Mouse (Mus musculus) hindbrain, embryonic 12.5 days (tissue): Measurements from ENCODE around the gene Tsga13. TPM values are rescaled to one million over a fixed set of nuclear protein-coding genes. Genes with fewer than 3 reads are reported as not detected.

Experiments used
- ATAC-seq: fragments of 200-750 bp; cut with Nextera tagmentation; 2 replicates; pipeline ENCODE4 v1.8.0; 2017; ENCODE audit warnings: moderate TSS enrichment; ENCODE audit not compliant: low FRiP score
- H3K27ac ChIP-seq: fragments of 300-500 bp; sonication (generic); 2 replicates; pipeline ENCODE4 v1.5.1; 2016; ENCODE audit warnings: mild to moderate bottlenecking
- H3K27me3 ChIP-seq: fragments of 300-500 bp; sonication (generic); 2 replicates; pipeline ENCODE4 v1.6.1; 2016; ENCODE audit warnings: mild to moderate bottlenecking
- H3K36me3 ChIP-seq: fragments of 300-500 bp; sonication (generic); 2 replicates; pipeline ENCODE4 v1.6.1; 2016; ENCODE audit warnings: mild to moderate bottlenecking
- H3K4me1 ChIP-seq: fragments of 300-500 bp; sonication (generic); 2 replicates; pipeline ENCODE4 v1.6.1; 2016
- H3K4me2 ChIP-seq: fragments of 300-500 bp; sonication (generic); replicated peaks from 2 replicates; pipeline ENCODE4 v1.6.1; 2016; ENCODE audit warnings: mild to moderate bottlenecking
- H3K4me3 ChIP-seq: fragments of 300-500 bp; sonication (generic); 2 replicates; pipeline ENCODE4 v1.5.1; 2016; ENCODE audit warnings: mild to moderate bottlenecking
- H3K9ac ChIP-seq: fragments of 300-500 bp; sonication (generic); 2 replicates; pipeline ENCODE4 v1.6.1; 2016; ENCODE audit warnings: mild to moderate bottlenecking, moderate library complexity
- H3K9me3 ChIP-seq: fragments of 300-500 bp; sonication (generic); replicated peaks from 2 replicates; pipeline ENCODE4 v1.6.1; 2016; ENCODE audit warnings: mild to moderate bottlenecking
- WGBS: fragments of 180-500 bp; shearing (Covaris S2); methylation state at CpG from one replicate; pipeline ENCODE4 v1.1.7; 2016; 5-methylcytosine and 5-hydroxymethylcytosine counted together
- polyA plus RNA-seq: library from polyadenylated mRNA; unstranded; fragments of >200 nt; fragmentation: Nextera tagmentation; extraction: Ambion mirVana; gene quantifications from 2 replicates; pipeline ENCODE4 v1.2.1, GENCODE M21; 2016

The Tsga13 gene
- 0.25 TPM in 1 of 2 replicates, not detected in the other for polyA plus RNA-seq

- ATAC-seq = no peak
- Histone ChIP-seq H3K4me2 (no peak within 1 kb of the TSS), H3K27me3 (no peaks in the 10 kb centered on the region), H3K9me3 (no peaks in the 10 kb centered on the region), H3K4me3 (no peak within 1 kb of the TSS), H3K9ac (no peak within 1 kb of the TSS), H3K36me3 (no peaks in the 10 kb centered on the region), H3K4me1 (no peaks in the 10 kb centered on the region), H3K27ac (no peak within 1 kb of the TSS)
- 88% methylated on average over 2 of the region's 2 CpGs for WGBS
Measured at GRCm38 (mm10) chr6:30915473-30915872, at the start of gene Tsga13. TSS of gene Tsga13 (minus strand) at chr6:30915573.

- Histone ChIP-seq H3K9ac (peak within 1 kb of the TSS; percentile 47), H3K4me2 (peak within 1 kb of the TSS; percentile 70), H3K27ac (no peak within 1 kb of the TSS), H3K4me3 (peak within 1 kb of the TSS; percentile 45), H3K4me1 (peaks cover 6% of the 10 kb centered on the region; the same call in 1 of the 2 replicates), H3K36me3 (peaks cover 6% of the 10 kb centered on the region), H3K27me3 (peaks cover 70% of the 10 kb centered on the region), H3K9me3 (peaks cover 35% of the 10 kb centered on the region)
- no peak for ATAC-seq
- WGBS = under 1% methylated on average over 61 of the region's 75 CpGs
Measured at GRCm38 (mm10) chr6:30958736-30959540, 43.6 kb upstream of the Tsga13 start, which contains the start of gene Klf14. TSS of gene Klf14 (minus strand) at chr6:30959078.

DNA sequence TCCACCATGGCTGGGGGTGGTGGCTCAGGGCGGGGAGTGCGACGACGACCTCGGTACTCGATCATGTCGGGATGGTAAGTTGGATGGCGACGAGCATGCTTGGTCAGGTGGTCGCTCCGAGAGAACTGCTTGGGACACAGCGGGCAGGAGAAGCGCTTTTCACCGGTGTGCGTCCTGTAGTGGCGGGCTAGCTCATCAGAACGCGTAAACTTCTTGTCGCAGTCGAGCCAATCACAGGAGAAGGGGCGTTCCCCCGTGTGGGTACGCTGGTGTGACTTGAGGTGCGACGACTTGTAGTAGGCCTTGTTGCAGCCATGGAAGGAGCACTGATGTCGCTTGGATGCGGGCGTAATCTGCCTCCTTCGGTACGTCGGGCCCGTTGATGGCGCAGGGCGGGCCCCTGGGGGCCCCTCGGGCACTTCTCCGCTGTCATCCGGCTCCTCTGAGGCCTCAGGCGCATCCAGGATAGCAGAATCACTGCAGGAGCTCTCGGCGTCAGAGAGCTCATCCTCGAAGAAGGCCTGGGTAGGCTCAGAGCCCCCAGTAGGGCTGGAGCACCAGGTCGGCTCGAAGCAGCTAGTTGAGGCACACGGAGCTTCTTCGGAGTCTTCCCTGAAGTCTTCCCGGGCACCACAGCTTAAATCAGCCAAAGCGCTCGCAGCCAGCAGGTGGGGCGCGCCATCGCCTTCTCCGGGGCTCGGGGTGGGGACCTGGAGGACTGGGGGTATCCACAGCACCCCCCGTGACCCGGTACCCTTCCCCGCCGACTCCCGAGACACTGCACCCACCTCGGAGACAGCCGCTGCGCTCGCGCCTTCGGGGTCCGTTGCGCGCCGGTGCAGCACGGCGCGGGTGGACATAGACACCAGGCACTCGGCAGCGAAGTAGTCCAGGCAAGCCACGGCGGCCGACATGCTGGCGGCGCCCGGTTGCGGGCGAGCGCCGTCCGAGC, 42.7 kb upstream of the Tsga13 start:
- Histone ChIP-seq H3K27ac (no peak overlapping the region), H3K36me3 (peaks cover 6% of the 10 kb centered on the region), H3K9me3 (peaks cover 35% of the 10 kb centered on the region), H3K27me3 (peaks cover 64% of the 10 kb centered on the region), H3K4me1 (peaks cover 6% of the 10 kb centered on the region; the same call in 1 of the 2 replicates), H3K4me2 (peak overlapping the region; percentile 70), H3K9ac (peak overlapping the region; percentile 47), H3K4me3 (peak overlapping the region; percentile 45)
- no peak for ATAC-seq
- 3% methylated on average over 77 of the region's 84 CpGs for WGBS

DNA sequence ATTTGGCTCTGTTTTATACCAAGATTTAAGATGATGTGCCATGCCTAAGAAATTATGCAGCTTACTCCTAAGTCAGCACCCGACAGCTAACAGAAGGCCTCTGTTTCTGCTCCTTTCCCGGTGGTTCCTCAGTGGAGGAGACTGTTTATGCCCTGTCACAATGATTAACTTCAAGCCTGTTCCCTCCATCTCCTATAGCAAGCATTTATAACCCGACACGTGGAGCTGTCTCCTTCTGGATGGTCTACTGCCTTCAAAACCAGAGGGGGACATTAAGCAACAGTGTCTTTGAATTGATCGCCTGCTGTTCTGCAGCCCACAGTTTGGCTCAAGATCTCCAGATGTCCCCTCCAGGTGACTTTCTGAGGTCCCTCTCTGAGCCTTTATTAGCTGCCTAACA, 23.9 kb upstream of the Tsga13 start:
- no peaks in the 10 kb centered on the region for H3K27me3 ChIP-seq
- H3K4me2 ChIP-seq = no peak overlapping the region
- no peak overlapping the region for H3K4me3 ChIP-seq
- no peak overlapping the region for H3K9ac ChIP-seq
- 72% methylated on average over 5 of the region's 5 CpGs for WGBS
- no peak overlapping the region for H3K27ac ChIP-seq
- H3K9me3 ChIP-seq = no peaks in the 10 kb centered on the region
- no peaks in the 10 kb centered on the region for H3K36me3 ChIP-seq
- H3K4me1 ChIP-seq = no peaks in the 10 kb centered on the region
- no peak for ATAC-seq

DNA sequence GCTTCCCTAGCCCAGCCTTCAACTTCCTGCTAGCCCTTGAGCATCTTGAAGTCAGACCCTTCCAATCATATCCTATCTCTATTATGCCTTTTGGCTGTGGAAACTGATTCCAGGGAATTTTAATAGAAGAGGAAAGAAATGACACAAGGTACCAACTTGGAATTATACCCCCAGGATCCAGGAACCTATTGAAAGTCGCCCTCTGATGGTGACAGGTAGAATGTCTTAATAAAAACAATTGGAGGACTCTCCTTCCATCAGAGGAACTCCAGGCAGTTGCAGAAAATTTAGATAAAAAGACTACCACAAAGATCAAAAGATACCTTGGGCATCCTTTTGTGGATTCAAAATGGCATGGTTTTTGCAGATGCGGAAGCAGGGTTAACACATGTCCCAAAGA, 7.4 kb upstream of the Tsga13 start:
- WGBS = 43% methylated on average over 2 of the region's 2 CpGs
- Histone ChIP-seq H3K4me1 (no peaks in the 10 kb centered on the region; the same call in 1 of the 2 replicates), H3K9ac (no peak overlapping the region), H3K27ac (no peak overlapping the region), H3K4me3 (no peak overlapping the region), H3K9me3 (no peaks in the 10 kb centered on the region), H3K27me3 (no peaks in the 10 kb centered on the region), H3K4me2 (no peak overlapping the region), H3K36me3 (no peaks in the 10 kb centered on the region)
- ATAC-seq = no peak

- Histone ChIP-seq H3K36me3 (no peaks in the 10 kb centered on the region), H3K4me3 (no peak overlapping the region), H3K9me3 (no peaks in the 10 kb centered on the region), H3K27me3 (no peaks in the 10 kb centered on the region), H3K9ac (no peak overlapping the region), H3K4me2 (no peak overlapping the region; the same call in 1 of the 2 replicates), H3K4me1 (no peaks in the 10 kb centered on the region; the same call in 1 of the 2 replicates), H3K27ac (no peak overlapping the region)
- 65% methylated on average over 10 of the region's 11 CpGs for WGBS
- no peak for ATAC-seq
Measured at GRCm38 (mm10) chr6:30921826-30922225, 6.5 kb upstream of the Tsga13 start.

DNA sequence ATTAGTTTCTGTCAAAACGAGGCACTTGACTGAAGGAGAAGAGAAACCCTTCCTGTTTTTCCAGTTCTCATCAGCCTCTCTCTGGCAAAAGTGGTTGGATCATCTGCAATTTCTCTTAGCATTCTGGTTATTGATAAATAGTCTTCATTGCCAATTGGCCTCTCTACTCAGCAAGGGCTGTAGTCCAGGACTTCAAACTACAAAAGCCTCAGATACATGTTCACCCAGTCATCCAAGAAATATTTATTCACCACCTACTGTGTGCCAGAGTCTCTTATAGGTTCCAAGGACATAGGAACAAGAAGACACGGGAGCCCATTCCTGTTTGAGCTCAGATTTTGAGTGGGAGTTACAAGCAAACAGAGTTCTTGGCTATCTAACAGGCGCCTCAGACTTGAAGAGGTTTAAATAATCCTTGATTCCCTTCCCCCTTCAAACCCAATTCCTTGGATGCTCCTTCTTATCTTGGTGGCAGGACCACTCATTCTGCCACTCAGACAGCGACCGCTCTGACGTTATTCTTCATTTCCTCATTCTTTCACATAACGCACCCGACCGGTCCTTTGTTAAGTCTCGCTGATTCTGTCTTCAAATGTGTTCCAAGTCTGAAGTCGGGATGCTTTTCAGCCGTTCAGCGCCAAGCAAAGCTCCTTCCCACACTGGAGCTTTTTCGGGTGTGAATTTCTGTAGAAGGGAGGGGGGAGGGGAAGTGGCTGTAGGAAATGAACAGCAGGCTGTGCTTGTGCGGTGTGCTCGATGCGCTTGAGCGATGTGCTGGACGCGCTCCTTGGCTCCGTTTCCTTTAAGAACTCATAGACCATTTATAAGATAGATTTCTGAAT, 5.7 kb upstream of the Tsga13 start:
- Histone ChIP-seq H3K27ac (no peak overlapping the region), H3K9ac (0 out of 2 replicates have a peak overlapping the region, but pooled peaks have one; percentile 9), H3K4me1 (no peaks in the 10 kb centered on the region; the same call in 1 of the 2 replicates), H3K9me3 (no peaks in the 10 kb centered on the region), H3K4me2 (peak overlapping the region; percentile 41), H3K36me3 (no peaks in the 10 kb centered on the region), H3K27me3 (no peaks in the 10 kb centered on the region), H3K4me3 (peak overlapping the region; percentile 10)
- WGBS = 45% methylated on average over 21 of the region's 21 CpGs
- ATAC-seq = no peak

- Histone ChIP-seq H3K36me3 (no peaks in the 10 kb centered on the region), H3K27ac (no peak overlapping the region), H3K4me2 (no peak overlapping the region), H3K9me3 (no peaks in the 10 kb centered on the region), H3K9ac (no peak overlapping the region), H3K4me3 (no peak overlapping the region), H3K27me3 (no peaks in the 10 kb centered on the region), H3K4me1 (no peaks in the 10 kb centered on the region)
- no peak for ATAC-seq
- WGBS = 39% methylated on average over 3 of the region's 3 CpGs
Measured at GRCm38 (mm10) chr6:30907970-30908369, 7.4 kb downstream of the Tsga13 start.

GRCm38 (mm10) chr6:30904911-30905310, 10.5 kb downstream of the Tsga13 start:
- Histone ChIP-seq H3K27me3 (no peaks in the 10 kb centered on the region), H3K9ac (no peak overlapping the region), H3K4me3 (no peak overlapping the region), H3K9me3 (no peaks in the 10 kb centered on the region), H3K4me2 (no peak overlapping the region), H3K27ac (no peak overlapping the region), H3K36me3 (no peaks in the 10 kb centered on the region), H3K4me1 (no peaks in the 10 kb centered on the region)
- WGBS = 80% methylated on average over 5 of the region's 5 CpGs
- ATAC-seq = no peak

DNA sequence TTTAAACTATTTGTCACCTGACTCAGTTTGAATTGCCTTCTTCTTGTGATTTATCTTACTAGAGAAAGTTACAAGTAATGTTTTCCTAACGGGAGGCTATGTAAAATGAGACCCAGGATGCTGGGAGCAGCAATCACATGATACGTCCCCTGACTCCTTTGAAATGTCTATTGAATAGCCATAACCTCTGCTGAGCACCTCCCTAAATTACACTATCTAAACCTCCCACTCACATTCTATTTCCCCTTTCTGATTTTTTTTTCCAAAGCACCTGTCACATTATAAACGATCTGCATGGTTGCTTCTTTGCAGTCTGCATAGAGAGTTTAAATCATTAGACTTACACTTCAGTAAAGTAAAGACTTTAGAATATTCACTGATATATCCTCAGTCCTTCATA, 11.3 kb downstream of the Tsga13 start:
- WGBS = 57% methylated on average over 3 of the region's 3 CpGs
- H3K4me3 ChIP-seq = no peak overlapping the region
- no peak for ATAC-seq
- H3K9ac ChIP-seq = no peak overlapping the region
- H3K36me3 ChIP-seq = no peaks in the 10 kb centered on the region
- no peak overlapping the region for H3K4me2 ChIP-seq
- H3K4me1 ChIP-seq = no peaks in the 10 kb centered on the region
- no peak overlapping the region for H3K27ac ChIP-seq
- no peaks in the 10 kb centered on the region for H3K27me3 ChIP-seq
- H3K9me3 ChIP-seq = no peaks in the 10 kb centered on the region

GRCm38 (mm10) chr6:30897520-30897919, 17.9 kb downstream of the Tsga13 start:
- H3K4me3 ChIP-seq = no peak overlapping the region
- peaks cover 9% of the 10 kb centered on the region for H3K4me1 ChIP-seq
- ATAC-seq = no peak
- no peak overlapping the region for H3K27ac ChIP-seq
- H3K4me2 ChIP-seq = no peak overlapping the region
- H3K36me3 ChIP-seq = peaks cover under 1% of the 10 kb centered on the region; the same call in 1 of the 2 replicates
- no peaks in the 10 kb centered on the region for H3K9me3 ChIP-seq
- no peaks in the 10 kb centered on the region for H3K27me3 ChIP-seq
- WGBS = 75% methylated on average over 6 of the region's 6 CpGs
- no peak overlapping the region for H3K9ac ChIP-seq
